Mouse (Mus musculus) small intestine, adult 2 months (tissue): ENCODE results near the gene Klf12. TPM values are rescaled to one million over a fixed set of nuclear protein-coding genes. Genes with fewer than 3 reads are reported as not detected.

Experiments
- H3K27ac ChIP-seq: fragments of 200-500 bp; 2 replicates; pipeline ENCODE4 v1.5.1; 2012; ENCODE audit warnings: low read depth, low read length, control low read depth, inconsistent platforms; ENCODE audit not compliant: insufficient read depth
- H3K27me3 ChIP-seq: fragments of 200-500 bp; 2 replicates; pipeline ENCODE4 v1.6.1; 2012; ENCODE audit warnings: mild to moderate bottlenecking, moderate library complexity, low read length, inconsistent platforms; ENCODE audit not compliant: control insufficient read depth, insufficient read depth
- H3K36me3 ChIP-seq: fragments of 200-500 bp; 2 replicates; pipeline ENCODE4 v1.6.1; 2012; ENCODE audit warnings: mild to moderate bottlenecking, low read length, control low read depth, inconsistent platforms; ENCODE audit not compliant: control insufficient read depth, insufficient read depth
- H3K4me1 ChIP-seq: fragments of 200-500 bp; 2 replicates; pipeline ENCODE4 v1.6.1; 2012; ENCODE audit warnings: low read length, inconsistent platforms, mixed read lengths; ENCODE audit not compliant: control insufficient read depth, insufficient read depth, insufficient read length
- H3K4me3 ChIP-seq: fragments of 200-500 bp; 2 replicates; pipeline ENCODE4 v1.5.1; 2012; ENCODE audit warnings: low read depth, mild to moderate bottlenecking, control low read depth, inconsistent platforms, low read length, moderate library complexity
- CTCF ChIP-seq: fragments of 200-500 bp; IDR thresholded peaks from 2 replicates; pipeline ENCODE4 v1.5.1; 2012; ENCODE audit warnings: low read depth, mild to moderate bottlenecking, control low read depth, inconsistent platforms, low read length, moderate library complexity, mixed read lengths; ENCODE audit not compliant: insufficient replicate concordance, insufficient read length; ENCODE audit errors: extremely low read depth
- POLR2A ChIP-seq: fragments of 200-500 bp; IDR thresholded peaks from 2 replicates; pipeline ENCODE4 v1.6.1; 2012; ENCODE audit warnings: low read depth, mild to moderate bottlenecking, control low read depth, inconsistent platforms, low read length, moderate library complexity
- WGBS: fragments of 180-500 bp; shearing (Covaris S2); methylation state at CpG from one replicate; pipeline ENCODE4 v1.1.7; 2018; 5-methylcytosine and 5-hydroxymethylcytosine counted together
- polyA plus RNA-seq: library from polyadenylated mRNA; depleted of rRNA; stranded (reverse); fragments of >200 nt; gene quantifications from 2 replicates; pipeline ENCODE4 v1.2.3, GENCODE M21; 2012

Klf12 gene
- polyA plus RNA-seq, 1 experiment, result 1.1 TPM

DNA sequence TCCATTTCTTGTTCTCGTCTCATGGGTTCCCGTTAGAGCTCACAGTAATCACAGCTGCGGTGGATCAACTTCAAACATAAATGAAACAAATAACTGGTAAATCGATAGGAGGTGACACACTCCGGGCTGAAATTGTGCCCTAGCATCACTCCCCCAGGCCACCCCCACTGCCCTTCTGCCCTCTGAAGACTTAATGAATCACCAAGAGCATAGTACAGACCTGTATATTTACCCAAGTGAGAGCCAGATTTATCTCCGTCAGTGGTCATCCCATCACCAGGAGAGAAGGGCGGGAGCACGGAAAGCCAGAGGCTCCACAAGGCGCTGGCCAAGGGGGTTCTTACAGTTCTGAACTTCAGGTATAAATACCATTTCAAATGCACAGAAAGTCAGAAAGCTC, 150.2 kb downstream of the Klf12 start:
- Histone ChIP-seq H3K27me3 (no peaks in the 10 kb centered on the region), H3K36me3 (no peaks in the 10 kb centered on the region), H3K27ac (no peak overlapping the region), H3K4me3 (no peak overlapping the region), H3K4me1 (no peaks in the 10 kb centered on the region)
- 77% methylated on average over 9 of the region's 9 CpGs for WGBS
- TF ChIP-seq CTCF (no peak), POLR2A (no peak)

DNA sequence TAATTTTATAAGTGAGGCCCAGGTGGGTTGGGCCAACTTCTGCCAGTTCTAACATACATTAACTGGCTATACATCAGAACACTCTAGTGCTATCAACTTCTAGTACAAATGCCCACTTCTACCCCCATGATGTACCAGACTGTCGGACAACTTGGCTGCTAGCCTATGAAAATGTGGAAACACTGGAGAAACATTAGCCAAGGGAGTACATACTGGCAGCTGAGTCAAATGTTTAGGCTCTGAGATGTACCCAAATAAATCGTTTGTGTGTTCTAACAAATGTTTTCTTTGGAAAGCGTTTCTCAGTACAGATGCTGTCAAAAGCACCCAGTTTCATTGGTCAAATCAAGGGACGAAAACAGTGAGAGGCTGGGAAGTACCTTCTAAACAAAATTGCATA, 152.0 kb downstream of the Klf12 start:
- no peaks in the 10 kb centered on the region for H3K4me1 ChIP-seq
- no peaks in the 10 kb centered on the region for H3K36me3 ChIP-seq
- H3K27ac ChIP-seq, result no peak overlapping the region
- 79% methylated on average over 4 of the region's 4 CpGs for WGBS
- TF ChIP-seq CTCF (no peak), POLR2A (no peak)
- H3K27me3 ChIP-seq, result no peaks in the 10 kb centered on the region
- no peak overlapping the region for H3K4me3 ChIP-seq

DNA sequence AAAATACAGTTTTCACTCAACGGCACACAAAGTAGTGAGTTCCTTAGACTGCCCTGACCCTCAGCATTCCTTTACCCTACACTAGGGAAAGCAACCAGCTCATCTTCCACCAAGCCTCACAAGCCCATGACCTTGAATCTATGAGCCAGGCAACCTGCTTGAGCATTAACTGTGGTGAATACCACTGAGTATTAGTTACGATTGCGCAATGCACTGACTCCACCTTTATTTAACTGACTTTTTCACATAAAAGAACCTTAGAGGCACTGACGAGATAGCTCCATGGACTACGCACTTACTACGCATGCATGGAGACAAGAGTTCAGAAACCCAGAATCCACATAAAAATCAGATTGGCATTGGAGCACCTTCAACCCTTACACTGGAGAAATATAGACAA, 158.4 kb downstream of the Klf12 start:
- Histone ChIP-seq H3K4me3 (no peak overlapping the region), H3K27me3 (no peaks in the 10 kb centered on the region), H3K36me3 (no peaks in the 10 kb centered on the region), H3K4me1 (no peaks in the 10 kb centered on the region), H3K27ac (no peak overlapping the region)
- WGBS, result 77% methylated on average over 6 of the region's 6 CpGs
- TF ChIP-seq POLR2A (no peak), CTCF (no peak)

DNA sequence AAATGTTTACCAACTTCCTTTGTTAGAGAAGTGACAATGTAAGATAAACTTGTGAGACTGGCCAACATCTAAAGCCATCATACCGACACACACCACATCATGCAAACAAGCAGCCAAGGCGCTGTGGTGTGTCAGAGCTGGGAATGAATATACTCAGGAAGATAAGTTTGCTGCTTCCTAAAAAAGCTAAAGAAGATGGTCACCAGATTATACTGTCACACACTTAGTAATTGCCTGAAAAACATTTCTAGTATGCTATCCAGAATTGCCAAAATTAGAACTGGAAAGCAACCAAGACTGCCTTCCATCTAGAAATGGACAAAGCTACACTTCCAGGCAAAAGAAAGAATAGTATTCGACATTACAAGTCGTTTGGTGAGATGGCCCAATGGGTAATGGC, 163.4 kb downstream of the Klf12 start:
- no peaks in the 10 kb centered on the region for H3K27me3 ChIP-seq
- H3K4me1 ChIP-seq, result no peaks in the 10 kb centered on the region
- 82% methylated on average over 4 of the region's 4 CpGs for WGBS
- TF ChIP-seq CTCF, result no peak
- TF ChIP-seq POLR2A, result no peak
- H3K27ac ChIP-seq, result no peak overlapping the region
- no peaks in the 10 kb centered on the region for H3K36me3 ChIP-seq
- H3K4me3 ChIP-seq, result no peak overlapping the region

DNA sequence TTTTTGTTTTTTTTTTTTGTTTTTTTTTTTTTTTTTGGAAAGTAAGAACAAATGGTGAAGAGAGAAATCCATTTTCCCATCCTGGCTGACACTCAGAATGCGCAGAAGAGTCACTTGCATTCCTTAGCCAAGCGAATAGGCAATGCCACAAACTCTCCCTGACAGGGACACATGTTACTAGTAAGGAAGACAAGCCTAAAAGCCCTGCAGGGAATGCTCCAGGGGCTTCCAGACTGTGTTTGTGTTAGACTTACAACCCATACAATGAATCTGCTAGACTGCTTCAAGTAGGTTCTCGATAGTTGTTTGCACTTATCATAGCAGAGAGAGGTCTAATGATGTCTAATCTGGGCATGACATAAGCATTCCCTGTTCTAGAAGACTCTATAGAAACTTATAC, 164.6 kb downstream of the Klf12 start:
- Histone ChIP-seq H3K4me3 (no peak overlapping the region), H3K4me1 (no peaks in the 10 kb centered on the region), H3K36me3 (no peaks in the 10 kb centered on the region), H3K27me3 (no peaks in the 10 kb centered on the region), H3K27ac (no peak overlapping the region)
- WGBS, result 77% methylated on average over 3 of the region's 3 CpGs
- no peak for TF ChIP-seq CTCF
- TF ChIP-seq POLR2A, result no peak

DNA sequence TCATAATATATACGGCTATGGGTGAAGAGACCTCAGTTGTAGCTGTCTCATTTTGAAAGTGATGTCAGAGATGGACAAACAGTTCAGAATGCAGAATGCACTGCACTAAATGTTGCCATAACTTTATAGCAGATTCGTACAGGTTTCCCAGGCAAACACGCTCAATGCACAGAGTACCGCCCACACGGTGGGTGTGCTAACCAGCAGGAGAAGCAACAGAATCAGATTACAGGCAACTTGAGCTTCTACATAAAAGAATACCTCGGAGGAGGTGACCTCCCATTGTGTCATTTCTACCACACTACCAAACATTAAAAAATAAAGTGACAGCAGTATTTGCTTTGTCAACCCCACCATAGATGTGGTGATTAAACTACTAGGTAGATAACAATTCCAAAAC, 171.1 kb downstream of the Klf12 start:
- Histone ChIP-seq H3K4me1 (no peaks in the 10 kb centered on the region), H3K4me3 (no peak overlapping the region), H3K27ac (no peak overlapping the region), H3K27me3 (no peaks in the 10 kb centered on the region), H3K36me3 (no peaks in the 10 kb centered on the region)
- WGBS, result 74% methylated on average over 6 of the region's 6 CpGs
- TF ChIP-seq POLR2A (no peak), CTCF (no peak)

- no peak for TF ChIP-seq POLR2A
- no peak for TF ChIP-seq CTCF
- Histone ChIP-seq H3K4me3 (no peak overlapping the region), H3K36me3 (no peaks in the 10 kb centered on the region), H3K4me1 (no peaks in the 10 kb centered on the region), H3K27me3 (no peaks in the 10 kb centered on the region), H3K27ac (no peak overlapping the region)
- WGBS, result 22% methylated on average over 1 of the region's 1 CpGs
These were observed 172.7 kb downstream of the Klf12 start for GRCm38 (mm10) chr14:100111735-100112134.

GRCm38 (mm10) chr14:100109563-100109962, 174.9 kb downstream of the Klf12 start:
- WGBS, result 68% methylated on average over 6 of the region's 6 CpGs
- H3K27me3 ChIP-seq, result no peaks in the 10 kb centered on the region
- no peak overlapping the region for H3K4me3 ChIP-seq
- H3K27ac ChIP-seq, result no peak overlapping the region
- no peak for TF ChIP-seq CTCF
- no peak for TF ChIP-seq POLR2A
- H3K4me1 ChIP-seq, result no peaks in the 10 kb centered on the region
- H3K36me3 ChIP-seq, result no peaks in the 10 kb centered on the region
